Mouse (Mus musculus): Measurements from ENCODE around the gene Elavl4.

The Elavl4 gene

DNA sequence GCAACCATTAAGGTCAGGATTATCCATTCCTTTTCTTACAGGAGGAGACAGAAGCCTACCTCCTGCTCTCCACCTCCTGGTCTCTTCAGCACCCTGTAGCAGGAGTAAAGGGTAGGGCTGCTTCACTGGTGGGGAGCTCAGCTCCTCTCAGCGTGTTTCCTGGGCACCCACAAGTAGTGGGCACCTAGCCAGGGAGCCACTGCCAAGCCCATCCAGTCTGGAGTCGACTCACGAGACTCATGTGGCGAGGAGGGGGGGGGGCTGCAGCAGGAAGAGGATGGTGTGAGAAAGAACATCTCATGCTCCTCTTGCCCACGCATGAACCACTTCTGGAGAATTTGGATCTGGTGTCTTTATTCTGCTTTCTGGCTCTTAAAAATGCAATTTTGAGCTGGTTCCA, 186.5 kb downstream of the Elavl4 start:
- peak; percentile 21 for DNase-seq (ENCODE audit: low spot score)

DNA sequence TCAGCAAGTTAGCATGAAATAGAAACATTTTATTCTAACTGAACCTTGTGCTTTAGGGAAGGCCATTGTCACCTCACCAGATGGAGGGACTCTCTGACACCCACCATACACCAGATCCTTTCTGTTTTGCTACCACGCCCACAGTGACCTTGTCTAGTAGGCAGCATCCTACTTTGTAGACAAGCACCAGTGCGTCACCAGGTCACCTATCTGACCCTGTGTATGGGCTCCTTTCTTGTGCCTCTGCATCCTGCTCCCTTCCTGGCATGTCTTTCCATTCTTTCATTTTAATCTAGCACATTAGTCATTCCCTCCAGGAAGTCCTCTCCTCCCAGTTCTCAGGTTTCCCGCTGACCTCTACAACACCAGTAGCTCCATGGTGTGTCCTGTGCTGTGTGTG, 190.1 kb downstream of the Elavl4 start:
- no peak for DNase-seq (ENCODE audit: low spot score)

DNA sequence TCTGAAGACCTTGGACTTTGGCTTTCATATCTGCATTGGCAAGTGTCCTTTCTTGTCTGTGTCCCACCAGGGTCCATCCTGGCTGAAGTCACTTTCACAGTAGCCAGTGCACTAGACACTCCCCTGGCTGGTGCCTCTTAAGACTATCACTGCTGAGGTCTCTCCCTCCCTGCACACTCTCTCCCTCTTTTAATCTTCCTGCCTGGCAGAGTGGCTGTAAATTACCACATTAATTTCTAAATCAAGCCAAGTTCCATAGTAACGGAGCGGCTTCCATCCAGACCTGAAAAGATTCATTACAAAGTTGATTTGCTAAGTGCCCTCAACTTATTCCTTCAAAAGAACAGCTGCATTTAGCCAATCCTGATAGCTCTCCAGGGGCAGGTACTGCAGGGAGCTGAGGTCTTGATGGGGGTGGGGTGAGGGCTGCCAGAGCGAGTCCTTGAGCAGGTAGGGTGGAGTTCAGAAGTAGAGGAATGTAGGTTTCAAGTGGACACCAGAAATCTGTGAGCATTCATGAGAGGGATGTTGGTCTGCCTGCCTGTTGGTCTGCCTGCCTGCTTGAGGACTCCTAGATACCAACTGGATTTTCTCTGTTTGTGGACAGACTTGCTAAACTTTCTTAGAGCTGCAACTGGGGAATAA, 194.1 kb downstream of the Elavl4 start:
- no peak for DNase-seq (ENCODE audit: low spot score)

DNA sequence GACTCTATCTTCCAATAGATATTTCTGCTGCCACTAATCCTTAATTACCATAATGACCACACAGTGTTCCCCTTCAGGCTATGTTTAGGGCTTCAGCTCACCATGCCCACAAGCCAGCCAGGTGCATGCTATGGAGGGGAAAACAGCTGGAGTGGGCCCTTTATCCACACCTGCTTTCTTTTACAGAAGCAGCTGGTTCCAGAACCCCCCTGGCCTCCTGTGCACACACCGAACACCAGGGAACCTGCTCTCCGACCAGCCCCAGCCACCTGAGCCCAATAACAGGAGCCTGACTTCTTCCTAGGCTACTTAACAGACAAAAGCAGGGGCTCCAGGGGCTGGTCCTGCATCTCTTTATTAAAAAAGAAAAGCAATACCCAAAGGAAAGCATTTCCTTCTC, 195.8 kb downstream of the Elavl4 start:
- DNase-seq (ENCODE audit: low spot score): no peak

Measured in layer of hippocampus, adult 11-12 months (tissue).